Mouse (Mus musculus) CH12.LX (cell line): ENCODE measurements around the gene Trim16.

Experiments used
- CHD1 ChIP-seq: IDR thresholded peaks from 2 replicates; pipeline ENCODE4 v1.6.1; 2012; ENCODE audit warnings: low read depth, low read length, improper control_type of control experiment, inconsistent platforms
- CHD2 ChIP-seq: IDR thresholded peaks from 2 replicates; pipeline ENCODE4 v1.6.1; 2011; ENCODE audit warnings: low read length, improper control_type of control experiment
- CTCF ChIP-seq, 2 experiments: IDR thresholded peaks in 1 of 2; conservative IDR thresholded peaks in 1 of 2; 2 replicates each; pipeline ENCODE4 v1.5.1; 2011 to 2012; ENCODE audit warnings: low read depth in 2 of 2, low read length in 2 of 2, improper control_type of control experiment in 1 of 2, inconsistent platforms in 1 of 2, mild to moderate bottlenecking in 1 of 2, moderate library complexity in 1 of 2
- EP300 ChIP-seq: IDR thresholded peaks from 2 replicates; pipeline ENCODE4 v1.6.1; 2011; ENCODE audit warnings: low read length, improper control_type of control experiment
- ETS1 ChIP-seq: conservative IDR thresholded peaks from 2 replicates; pipeline ENCODE4 v1.6.1; 2012; ENCODE audit warnings: low read depth, mild to moderate bottlenecking, inconsistent platforms, low read length, improper control_type of control experiment, moderate library complexity
- MAX ChIP-seq: IDR thresholded peaks from 2 replicates; pipeline ENCODE4 v1.6.1; 2011; ENCODE audit warnings: low read length, improper control_type of control experiment
- MEF2A ChIP-seq: IDR thresholded peaks from 2 replicates; pipeline ENCODE4 v1.6.1; 2014; ENCODE audit warnings: low read depth, mild to moderate bottlenecking, inconsistent platforms, low read length, improper control_type of control experiment, borderline replicate concordance
- NRF1 ChIP-seq: IDR thresholded peaks from 2 replicates; pipeline ENCODE4 v1.6.1; 2014; ENCODE audit warnings: low read depth, mild to moderate bottlenecking, inconsistent platforms, low read length, improper control_type of control experiment, moderate library complexity
- POLR2A ChIP-seq: IDR thresholded peaks from 2 replicates; pipeline ENCODE4 v1.6.1; 2011; ENCODE audit warnings: low read depth, mild to moderate bottlenecking, improper control_type of control experiment, low read length
- UBTF ChIP-seq: IDR thresholded peaks from 2 replicates; pipeline ENCODE4 v1.6.1; 2012; ENCODE audit warnings: low read depth, mild to moderate bottlenecking, inconsistent platforms, low read length, improper control_type of control experiment, moderate library complexity

- peak; percentile 80 for TF ChIP-seq CHD1
- TF ChIP-seq NRF1: no peak
- TF ChIP-seq CTCF (conservative IDR thresholded peaks at IDR 0.05 in 1 of 2, IDR thresholded peaks at IDR 0.05 in 1 of 2; ENCODE audit: low read depth in 2 of 2, low read length in 2 of 2): no peak
- no peak for TF ChIP-seq MAX
- TF ChIP-seq MEF2A: no peak
- TF ChIP-seq CHD2: no peak
- TF ChIP-seq ETS1: no peak
- no peak; the same call in 1 of the 2 replicates for TF ChIP-seq EP300
- TF ChIP-seq POLR2A: no peak
- TF ChIP-seq UBTF: no peak
These were observed 58.7 kb downstream of the Trim16 start for GRCm38 (mm10) chr11:62878728-62879127.
